Mouse (Mus musculus) testis, postnatal 10 days (tissue): Measurements from ENCODE around the gene Gm1113.

Experiments used
- DNase-seq: peaks from one replicate; pipeline ENCODE4 v3.0.0; 2021; ENCODE audit warnings: low spot score

Gene Gm1113

GRCm38 (mm10) chr9:35518169-35518568 lies at the start of gene Gm1113:
Gene Gm1113 (minus strand): TSS chr9:35518269.
- DNase-seq, result no peak

- no peak for DNase-seq
These were observed 46.6 kb upstream of the Gm1113 start for GRCm38 (mm10) chr9:35564536-35565240.

GRCm38 (mm10) chr9:35561583-35561982 lies 43.5 kb upstream of the Gm1113 start:
- DNase-seq, result no peak

GRCm38 (mm10) chr9:35561076-35561475 lies 43.0 kb upstream of the Gm1113 start:
- DNase-seq, result no peak

- DNase-seq, result peak; percentile 76
These were observed 41.2 kb upstream of the Gm1113 start for GRCm38 (mm10) chr9:35559009-35559890.

GRCm38 (mm10) chr9:35558257-35559008 lies 40.4 kb upstream of the Gm1113 start, which contains the start of the genes Ddx25 and Pus3:
Gene Ddx25 (minus strand): TSS chr9:35558528.
Gene Pus3 (plus strand): TSS chr9:35558595.
- peak; percentile 60 for DNase-seq

- no peak for DNase-seq
These were observed 38.5 kb upstream of the Gm1113 start for GRCm38 (mm10) chr9:35556494-35557102.

GRCm38 (mm10) chr9:35548455-35548854 lies 30.4 kb upstream of the Gm1113 start:
- DNase-seq, result no peak

- no peak for DNase-seq
These were observed 28.7 kb upstream of the Gm1113 start for GRCm38 (mm10) chr9:35546745-35547144.

GRCm38 (mm10) chr9:35545704-35546103 lies 27.6 kb upstream of the Gm1113 start:
- DNase-seq, result no peak

GRCm38 (mm10) chr9:35544666-35545065 lies 26.6 kb upstream of the Gm1113 start:
- no peak for DNase-seq

GRCm38 (mm10) chr9:35543099-35543860 lies 25.2 kb upstream of the Gm1113 start:
- DNase-seq, result no peak

GRCm38 (mm10) chr9:35541941-35542340 lies 23.9 kb upstream of the Gm1113 start:
- DNase-seq, result peak; percentile 7

GRCm38 (mm10) chr9:35541488-35541887 lies 23.4 kb upstream of the Gm1113 start:
- DNase-seq, result peak; percentile 92

- DNase-seq, result peak; percentile 33
These were observed 23.0 kb upstream of the Gm1113 start for GRCm38 (mm10) chr9:35541024-35541423.

- peak; percentile 28 for DNase-seq
These were observed 21.1 kb upstream of the Gm1113 start for GRCm38 (mm10) chr9:35539001-35539750.

GRCm38 (mm10) chr9:35535876-35536275 lies 17.8 kb upstream of the Gm1113 start:
- no peak for DNase-seq

GRCm38 (mm10) chr9:35535110-35535509 lies 17.0 kb upstream of the Gm1113 start:
- peak; percentile 65 for DNase-seq

GRCm38 (mm10) chr9:35533266-35533665 lies 15.2 kb upstream of the Gm1113 start:
- no peak for DNase-seq

- no peak for DNase-seq
These were observed 11.7 kb upstream of the Gm1113 start for GRCm38 (mm10) chr9:35529796-35530195.
